Mouse (Mus musculus): ENCODE results near the gene Rabgap1l.
A peak's percentile ranks its signal among the peaks of the same experiment; 100 is the strongest.

The Rabgap1l gene

GRCm38 (mm10) chr1:160277940-160278682, 514.9 kb downstream of the Rabgap1l start:
- DNase-seq: peak; percentile 78 to 89

DNA sequence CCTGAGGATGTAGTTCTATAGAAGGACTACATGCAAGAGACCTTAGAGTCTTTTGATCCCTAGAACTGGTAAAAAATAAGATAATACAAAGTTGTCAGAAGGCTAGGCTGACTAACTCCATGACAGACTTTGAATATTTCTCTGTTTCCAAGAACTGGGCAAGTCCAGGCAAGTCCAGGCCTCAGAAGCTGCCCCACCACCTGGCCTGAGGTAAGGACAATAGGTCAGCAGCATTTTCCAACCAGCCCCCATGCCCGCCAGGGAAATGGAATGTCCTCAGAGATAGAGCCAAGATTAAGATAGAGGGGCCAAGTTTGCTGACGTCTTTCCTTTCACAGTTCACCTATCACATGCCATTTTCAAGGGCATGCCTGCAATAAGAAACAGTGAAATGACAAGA, 517.8 kb downstream of the Rabgap1l start:
- no peak for DNase-seq

DNA sequence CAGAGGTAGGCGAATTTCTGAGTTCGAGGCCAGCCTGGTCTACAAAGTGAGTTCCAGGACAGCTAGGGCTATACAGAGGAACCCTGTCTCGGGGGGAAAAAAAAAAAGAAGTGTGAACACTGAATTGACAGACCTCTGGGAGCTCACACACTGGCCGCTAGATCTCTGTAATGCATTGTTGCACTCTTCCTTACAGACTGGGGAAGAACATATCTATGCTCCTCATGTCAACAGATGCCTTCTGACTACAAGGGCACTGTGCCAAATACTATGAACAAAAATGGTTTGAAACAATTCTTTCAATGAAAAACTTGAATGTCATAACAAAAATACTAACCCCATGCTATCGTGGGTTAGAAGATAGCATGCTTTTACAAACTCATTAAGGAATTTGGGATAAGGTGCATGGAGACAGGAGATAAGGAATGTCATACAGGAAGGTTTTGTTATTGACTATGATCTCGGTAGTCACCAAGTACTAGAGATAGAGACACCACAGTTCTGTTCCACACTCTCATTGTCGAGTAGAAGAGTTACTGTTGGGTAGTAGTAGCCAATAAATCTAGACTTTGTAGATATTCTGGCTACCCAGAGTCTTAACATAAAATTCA, 519.8 kb downstream of the Rabgap1l start:
- DNase-seq: no peak

- DNase-seq: no peak
These were observed 521.6 kb downstream of the Rabgap1l start for GRCm38 (mm10) chr1:160271282-160271967.

GRCm38 (mm10) chr1:160268322-160268721, 524.7 kb downstream of the Rabgap1l start:
- DNase-seq: no peak

GRCm38 (mm10) chr1:160263630-160264346, 529.2 kb downstream of the Rabgap1l start:
- DNase-seq: no peak

DNA sequence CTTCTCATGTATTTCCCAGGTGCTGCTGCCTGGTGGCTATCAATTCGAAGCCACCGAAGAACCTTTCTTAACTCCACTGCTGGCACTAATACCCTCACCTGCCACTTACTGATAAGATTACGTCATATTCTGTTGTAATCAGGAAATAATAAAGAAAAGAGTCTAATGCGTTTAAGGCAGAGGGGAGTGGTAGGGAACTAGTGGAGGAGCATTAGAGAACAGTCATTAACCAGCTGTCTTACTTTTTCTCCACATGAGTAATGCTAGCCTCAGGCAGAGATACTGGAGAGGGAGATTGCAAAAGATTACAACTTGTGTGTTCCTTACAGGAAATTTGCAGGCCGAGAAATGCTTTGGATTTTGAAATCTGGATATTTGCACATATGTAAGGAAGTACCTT, 530.0 kb downstream of the Rabgap1l start:
- no peak for DNase-seq

- no peak for DNase-seq
These were observed 530.6 kb downstream of the Rabgap1l start for GRCm38 (mm10) chr1:160262415-160262814.

DNA sequence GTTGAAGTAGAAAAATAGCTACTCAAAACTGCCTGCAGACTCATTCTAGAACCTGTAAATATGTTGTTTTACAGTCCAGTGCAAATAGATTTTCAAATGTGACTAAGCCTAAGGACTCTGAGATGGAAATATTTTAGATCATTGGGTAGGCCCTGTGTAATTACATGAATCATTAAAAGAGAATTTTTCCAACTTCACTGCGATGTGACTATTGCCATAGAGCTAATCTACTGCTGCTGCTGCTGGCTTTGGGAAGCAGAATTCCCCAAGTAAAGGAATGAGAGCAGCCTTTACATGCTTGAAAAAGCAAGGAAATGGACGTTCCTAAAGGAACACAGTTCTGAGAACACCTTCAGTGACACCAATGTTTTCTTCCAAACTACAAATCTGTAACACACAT, 531.2 kb downstream of the Rabgap1l start:
- DNase-seq: no peak

GRCm38 (mm10) chr1:160260605-160261004, 532.4 kb downstream of the Rabgap1l start:
- DNase-seq: no peak

DNA sequence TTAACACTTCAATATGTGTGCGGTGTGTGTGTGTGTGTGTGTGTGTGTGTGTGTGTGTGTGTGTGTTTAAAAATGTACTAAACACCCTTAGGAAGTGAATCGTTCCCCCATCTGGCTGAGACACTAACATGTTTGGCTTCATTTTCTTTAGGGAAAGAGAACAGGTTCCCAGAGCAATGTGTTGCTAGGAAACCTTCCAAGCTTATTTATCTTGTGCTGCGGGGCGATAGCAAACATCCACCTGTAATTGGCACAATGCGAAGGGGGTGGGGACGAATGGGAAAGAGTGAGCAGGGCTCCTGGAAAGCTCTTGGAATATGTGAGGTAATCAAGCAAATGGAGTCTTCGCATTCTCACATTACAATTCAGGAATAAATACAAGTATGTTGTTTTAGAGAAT, 533.1 kb downstream of the Rabgap1l start:
- peak; percentile 65 to 70 for DNase-seq

- no peak for DNase-seq
These were observed 539.9 kb downstream of the Rabgap1l start for GRCm38 (mm10) chr1:160253108-160253507.

DNA sequence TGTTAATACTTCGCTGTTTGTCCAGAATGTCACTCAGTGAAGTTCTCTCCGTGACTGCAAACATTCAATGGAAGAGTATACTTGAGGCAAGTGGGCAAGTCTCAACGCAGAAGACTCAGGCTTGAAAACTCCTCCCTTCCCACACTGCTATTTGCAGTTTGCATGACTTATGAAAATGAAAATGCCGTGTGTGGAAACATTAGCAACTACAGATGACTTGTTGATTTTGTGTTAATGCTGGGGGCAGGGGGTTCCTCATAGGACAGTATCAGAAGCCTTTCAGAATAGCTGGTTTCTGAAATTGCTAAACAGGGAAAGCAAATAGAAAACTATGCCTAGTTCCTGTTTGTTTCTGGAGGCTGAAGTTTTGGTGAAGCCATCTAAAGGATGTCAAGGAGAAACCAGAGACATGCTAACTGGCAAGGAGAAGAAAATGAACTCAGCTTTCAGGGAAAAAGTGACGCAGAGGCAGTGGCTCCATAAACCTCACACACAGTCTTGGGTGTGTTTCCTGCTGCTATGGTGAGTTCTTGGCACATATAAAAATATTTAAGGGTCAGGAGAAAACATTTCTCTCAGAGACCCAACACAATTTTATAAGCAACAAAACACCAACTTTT, 541.5 kb downstream of the Rabgap1l start:
- no peak for DNase-seq

- no peak for DNase-seq
These were observed 542.2 kb downstream of the Rabgap1l start for GRCm38 (mm10) chr1:160250782-160251181.

GRCm38 (mm10) chr1:160249786-160250185, 543.2 kb downstream of the Rabgap1l start:
- DNase-seq: no peak

DNA sequence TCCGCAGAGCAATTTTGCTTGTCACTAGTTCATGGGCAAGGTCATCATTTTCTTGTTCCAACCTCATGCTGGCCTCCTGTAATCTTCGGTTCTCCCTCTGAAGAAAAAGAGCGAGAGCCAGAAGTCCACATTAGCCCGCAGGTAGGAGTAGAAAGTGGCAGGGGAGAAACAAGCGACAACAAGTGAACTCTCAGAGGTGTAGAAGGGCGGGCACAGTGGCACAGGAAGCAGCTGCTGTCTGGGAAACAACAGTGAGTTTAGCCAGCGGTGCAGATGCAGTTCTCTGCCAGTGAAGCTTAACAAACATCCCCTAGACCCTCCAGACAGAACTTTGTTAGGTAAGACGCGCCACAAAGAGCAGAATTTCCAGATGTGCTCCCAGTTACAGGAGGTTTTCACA, 545.5 kb downstream of the Rabgap1l start:
- no peak for DNase-seq

- DNase-seq: no peak
These were observed 546.2 kb downstream of the Rabgap1l start for GRCm38 (mm10) chr1:160246844-160247243.

DNA sequence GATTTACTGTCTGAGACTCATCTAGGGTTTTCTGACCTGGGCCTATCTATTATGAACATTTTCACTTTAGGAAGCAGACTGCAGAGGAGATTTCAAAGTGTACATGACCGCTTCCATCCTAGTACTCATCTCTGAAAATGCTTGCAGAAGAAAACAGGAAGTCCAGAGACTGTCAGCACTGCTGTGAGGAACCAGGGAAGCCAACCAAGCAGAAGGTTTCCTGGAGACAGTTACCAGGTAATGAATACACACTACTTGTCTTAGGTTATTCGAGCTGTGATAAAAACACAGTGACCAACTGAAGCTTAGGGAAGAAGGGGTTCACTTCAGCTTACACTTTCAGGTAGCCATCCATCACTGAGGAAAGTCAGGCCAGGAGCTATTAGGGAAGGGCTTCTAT, 547.1 kb downstream of the Rabgap1l start:
- DNase-seq: no peak

DNA sequence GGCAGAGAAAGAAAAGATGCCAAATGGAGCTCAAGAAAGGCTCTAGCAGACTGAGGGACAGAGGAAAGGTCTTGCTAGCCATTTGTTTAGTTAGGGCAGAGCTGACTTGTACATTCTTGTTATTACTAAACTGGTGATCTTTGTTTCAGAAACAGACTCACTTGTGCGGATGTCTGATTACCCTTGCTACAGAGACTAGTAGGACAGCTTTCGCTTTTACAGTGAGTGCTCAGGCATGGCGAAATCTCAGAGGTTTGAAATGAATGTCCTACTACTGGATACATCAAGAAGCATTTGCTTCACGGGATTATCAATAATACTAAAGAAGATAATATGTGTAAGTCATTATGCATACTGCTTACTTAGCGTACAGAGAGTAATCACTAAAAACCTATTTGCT, 548.3 kb downstream of the Rabgap1l start:
- DNase-seq: no peak

- peak; percentile 38 to 43 for DNase-seq
These were observed 552.9 kb downstream of the Rabgap1l start for GRCm38 (mm10) chr1:160240091-160240490.

DNA sequence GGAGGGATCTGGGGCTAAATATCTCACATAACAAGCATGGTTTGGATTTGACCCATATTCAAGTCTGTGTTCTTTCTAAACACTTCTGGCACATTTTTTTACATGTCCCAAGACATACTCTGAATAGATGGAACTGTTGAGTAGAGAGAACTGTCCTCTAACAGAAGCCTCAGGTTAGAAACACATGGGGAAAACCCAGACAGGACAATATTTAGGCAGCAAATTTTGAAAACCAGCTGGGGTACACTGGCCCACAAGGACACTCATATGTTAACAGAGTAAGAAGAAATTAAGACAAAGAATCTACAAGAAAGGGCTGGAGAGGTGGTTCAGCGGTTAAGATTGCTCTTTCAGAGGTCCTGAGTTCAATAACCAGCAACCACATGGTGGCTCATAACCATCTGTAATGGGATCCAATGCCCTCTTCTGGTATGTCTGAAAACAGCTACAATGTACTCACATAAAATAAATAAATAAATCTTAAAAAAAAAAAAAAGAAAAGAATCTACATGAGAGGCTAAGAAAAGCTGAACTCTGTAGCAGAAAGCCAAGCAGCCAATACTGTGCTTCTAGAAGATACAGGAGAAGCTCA, 554.1 kb downstream of the Rabgap1l start:
- DNase-seq: no peak

- no peak for DNase-seq
These were observed 555.0 kb downstream of the Rabgap1l start for GRCm38 (mm10) chr1:160237981-160238380.

All from cerebellum, postnatal 14 days (tissue).